Mouse (Mus musculus): ENCODE measurements around the gene Usp15. TPM values are rescaled to one million over a fixed set of nuclear protein-coding genes. Genes with fewer than 3 reads are reported as not detected.

Gene Usp15
- total RNA-seq, 2 experiments from 2014 or later: 116 to 122 TPM

DNA sequence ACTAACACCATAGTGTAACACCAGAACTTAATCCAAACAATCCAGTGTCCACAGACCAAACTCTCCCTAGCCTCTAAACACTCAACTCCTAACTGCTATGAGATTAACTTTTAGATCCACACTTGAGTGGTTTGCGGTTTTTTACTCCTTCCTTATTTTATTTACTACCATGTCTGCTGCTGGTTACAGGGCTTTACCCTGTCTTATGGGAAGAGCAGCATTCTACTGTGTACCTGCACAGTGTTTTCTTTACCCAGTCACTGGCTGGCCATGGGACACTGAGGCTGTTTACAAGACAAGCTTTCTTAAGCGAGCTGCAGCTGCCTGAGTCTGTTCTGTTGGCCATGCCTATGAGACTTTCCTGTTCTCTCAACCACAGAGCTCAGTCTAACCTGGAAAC, 13.1 kb downstream of the Usp15 start:
- no peak for DNase-seq (ENCODE audit: extremely low spot score in 1 of 2, low spot score in 2 of 2)
- intact Hi-C loops (cut with DNase I): no loop called here

DNA sequence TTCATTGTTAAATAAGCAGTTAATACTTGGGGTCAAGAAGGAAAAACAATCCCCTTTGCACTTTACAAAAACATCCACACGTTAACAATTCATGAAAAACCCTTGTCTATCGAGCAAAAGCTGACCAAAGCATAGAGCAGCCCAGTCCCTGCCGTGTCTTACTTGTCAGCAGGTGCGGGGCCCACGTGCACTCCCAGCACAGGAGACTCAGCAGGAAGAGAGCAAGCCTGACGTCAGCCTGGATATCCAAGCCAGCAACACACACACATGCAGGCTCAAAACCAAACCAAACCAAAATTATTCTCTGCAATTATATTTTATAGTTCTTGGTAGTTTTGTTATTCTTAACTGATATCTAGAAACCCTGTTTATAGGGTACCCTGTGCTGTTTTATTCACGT, 13.6 kb downstream of the Usp15 start:
- intact Hi-C loops (cut with DNase I): no loop called here
- DNase-seq (ENCODE audit: extremely low spot score in 1 of 2, low spot score in 2 of 2): peak in 1 of 2 experiments; percentile 43

DNA sequence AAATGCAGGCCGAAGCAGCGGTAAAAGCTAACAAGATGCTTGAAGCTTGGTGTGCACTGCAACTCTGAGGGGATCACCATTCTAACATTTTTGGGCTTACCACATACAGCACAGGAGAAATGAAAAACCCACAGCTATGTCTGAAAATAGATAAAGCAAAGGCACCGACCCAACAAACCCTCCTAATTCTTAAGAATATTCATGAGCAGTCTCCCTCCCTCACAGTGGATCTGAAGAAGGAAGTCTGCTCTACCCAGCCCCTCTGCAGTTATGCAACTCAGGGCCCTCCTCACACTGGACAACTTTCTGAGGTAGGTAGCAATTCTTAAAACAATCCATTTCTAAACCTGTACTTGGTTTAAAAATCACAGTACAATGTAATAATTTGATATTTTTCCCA, 14.4 kb downstream of the Usp15 start:
- DNase-seq (ENCODE audit: extremely low spot score in 1 of 2, low spot score in 2 of 2): no peak
- intact Hi-C loops (cut with DNase I): no loop called here

DNA sequence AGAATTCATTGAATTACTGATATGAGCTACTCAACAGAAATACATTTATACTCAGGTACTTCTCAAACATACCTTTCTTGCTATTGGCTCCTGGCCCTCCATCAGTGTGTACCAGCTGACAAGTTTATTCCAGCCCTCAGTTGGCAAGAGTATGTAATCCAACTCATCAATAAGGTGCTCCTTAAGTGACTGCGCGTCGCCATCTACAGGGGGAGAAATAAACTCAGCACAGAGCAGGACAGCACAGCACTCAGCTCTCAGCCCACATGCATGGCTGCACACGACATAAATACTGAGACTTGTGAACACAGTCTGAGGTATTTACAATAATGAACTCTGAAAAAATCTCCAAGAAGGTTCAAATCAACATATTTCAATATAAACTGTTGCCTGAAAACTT, 21.0 kb downstream of the Usp15 start:
- intact Hi-C loops (cut with DNase I): no loop called here
- DNase-seq (ENCODE audit: extremely low spot score in 1 of 2, low spot score in 2 of 2): no peak

DNA sequence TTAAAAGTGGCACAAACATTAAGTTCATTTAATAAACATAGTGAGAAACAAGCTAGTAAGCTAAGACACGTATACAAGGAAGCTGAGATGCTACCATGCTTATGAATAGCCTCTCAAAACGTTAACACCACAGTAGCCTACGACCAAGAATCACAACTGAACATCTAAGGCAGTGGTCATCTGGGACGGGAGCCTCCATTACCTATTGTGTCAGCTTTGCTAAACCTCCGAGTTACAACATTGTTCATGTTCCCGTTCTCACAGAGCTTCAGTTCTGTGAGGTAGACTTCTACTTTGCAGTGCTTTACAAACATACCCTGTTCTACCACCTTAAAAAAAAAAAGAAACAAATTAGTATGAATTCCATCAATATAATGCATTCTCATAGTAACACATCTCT, 25.9 kb downstream of the Usp15 start:
- DNase-seq (ENCODE audit: extremely low spot score in 1 of 2, low spot score in 2 of 2): no peak
- intact Hi-C loops (cut with DNase I): no loop called here

DNA sequence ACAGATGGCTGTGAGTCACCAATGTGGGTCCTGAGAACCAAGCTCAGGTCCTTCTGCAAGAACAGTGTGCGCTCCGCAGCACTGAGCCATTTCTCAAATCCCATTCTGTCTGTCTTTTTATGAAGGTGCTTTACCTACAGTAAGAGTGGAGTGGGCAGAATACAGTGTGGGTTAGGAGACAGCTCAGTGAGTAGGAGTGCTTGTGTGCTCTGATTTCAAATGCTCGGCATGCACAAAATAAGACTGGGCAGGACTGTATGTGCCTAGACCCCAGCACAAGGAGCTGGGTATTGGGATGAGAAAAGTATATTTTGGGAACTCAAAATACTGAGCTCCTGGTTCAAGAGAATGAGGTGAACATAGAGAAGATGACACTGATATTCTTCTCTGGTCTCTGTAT, 31.3 kb downstream of the Usp15 start:
- intact Hi-C loops (cut with DNase I): loop anchor here (5.0 kb wide), 1 partner anchor 43 kb away; no protein-coding TSS in a partner anchor

DNA sequence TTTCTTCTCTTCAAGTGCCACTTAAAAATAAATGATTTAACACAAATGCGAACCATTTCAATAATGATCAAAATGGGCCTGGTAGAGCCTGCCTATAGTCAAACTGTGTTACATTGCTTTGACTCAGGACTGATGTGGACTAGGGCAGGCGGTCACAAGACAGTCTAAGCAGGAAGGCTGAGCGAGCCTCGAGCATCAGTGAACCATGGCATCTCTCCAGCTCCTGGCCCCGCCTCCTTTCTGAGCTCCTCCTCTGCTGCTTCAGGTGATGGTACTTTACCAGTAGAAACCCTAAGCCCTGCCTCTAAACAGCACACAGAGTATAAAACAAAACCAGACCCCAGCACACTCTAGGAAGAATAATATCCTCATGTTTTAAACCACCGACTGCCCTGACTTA, 36.3 kb downstream of the Usp15 start:
- intact Hi-C loops (cut with DNase I): no loop called here
- DNase-seq (ENCODE audit: extremely low spot score in 1 of 2, low spot score in 2 of 2): no peak

More for the DNA sequence above, 31.3 kb downstream of the Usp15 start:
- DNase-seq (ENCODE audit: extremely low spot score in 1 of 2, low spot score in 2 of 2): no peak

DNA sequence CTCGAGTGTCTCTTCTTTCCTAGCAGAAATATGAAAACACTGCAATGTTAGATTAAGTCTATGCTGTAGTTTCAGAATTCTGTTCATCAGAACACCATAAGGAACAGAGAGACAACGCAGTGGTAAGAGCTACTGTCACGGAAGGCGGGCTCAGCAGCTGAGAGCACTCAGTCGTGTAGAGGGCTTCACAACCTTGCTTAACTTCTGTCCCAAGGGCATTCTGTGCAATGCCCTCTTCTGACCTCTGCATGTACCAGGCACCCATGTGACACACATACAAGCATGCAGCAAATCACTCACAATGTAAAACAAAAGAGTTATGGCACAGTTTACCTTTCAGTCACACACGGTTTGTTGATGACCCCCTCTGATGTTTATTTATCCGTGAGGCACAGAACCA, 37.5 kb downstream of the Usp15 start:
- no peak for DNase-seq (ENCODE audit: extremely low spot score in 1 of 2, low spot score in 2 of 2)
- intact Hi-C loops (cut with DNase I): no loop called here

DNA sequence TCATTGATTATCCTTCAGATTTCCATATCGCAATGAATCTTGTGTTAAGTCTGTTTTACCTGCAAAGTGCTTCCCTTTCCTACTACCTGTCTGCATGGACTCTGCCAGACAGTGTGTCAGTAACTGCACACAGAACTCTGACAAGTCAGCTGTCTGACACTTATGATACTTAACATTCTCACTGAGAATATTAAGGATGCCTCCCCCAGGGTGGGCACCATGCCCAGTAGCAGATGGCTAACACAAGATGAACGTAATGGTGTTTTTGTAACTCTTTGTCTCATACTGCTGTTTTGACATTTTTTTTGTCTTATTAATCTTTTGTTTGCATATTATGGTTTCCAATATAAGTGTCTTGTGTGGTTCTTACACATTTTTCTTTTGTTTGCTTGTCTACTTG, 40.4 kb downstream of the Usp15 start:
- intact Hi-C loops (cut with DNase I): no loop called here

DNA sequence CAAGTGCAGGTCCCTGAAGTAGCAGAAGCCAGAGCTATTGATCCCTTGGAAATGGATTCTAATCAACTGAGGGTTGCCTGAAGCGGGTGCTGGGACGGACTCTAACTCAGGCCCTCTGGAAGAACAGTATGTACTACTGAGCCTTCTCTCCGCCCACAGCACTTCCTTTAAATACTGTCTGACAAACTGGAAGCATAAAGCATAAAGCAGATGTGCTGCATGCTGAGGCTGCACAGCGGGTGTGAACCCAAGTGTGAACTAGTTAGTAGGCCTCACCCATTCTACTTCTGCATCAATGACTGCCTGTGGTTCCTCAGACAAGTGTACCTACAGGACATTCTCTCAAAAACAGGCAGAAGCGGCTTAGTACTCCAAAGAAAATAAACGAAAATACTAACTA, 41.0 kb downstream of the Usp15 start:
- intact Hi-C loops (cut with DNase I): no loop called here
- DNase-seq (ENCODE audit: extremely low spot score in 1 of 2, low spot score in 2 of 2): no peak

More for the DNA sequence above, 40.4 kb downstream of the Usp15 start:
- peak in 1 of 2 experiments; percentile 30 for DNase-seq (ENCODE audit: extremely low spot score in 1 of 2, low spot score in 2 of 2)

DNA sequence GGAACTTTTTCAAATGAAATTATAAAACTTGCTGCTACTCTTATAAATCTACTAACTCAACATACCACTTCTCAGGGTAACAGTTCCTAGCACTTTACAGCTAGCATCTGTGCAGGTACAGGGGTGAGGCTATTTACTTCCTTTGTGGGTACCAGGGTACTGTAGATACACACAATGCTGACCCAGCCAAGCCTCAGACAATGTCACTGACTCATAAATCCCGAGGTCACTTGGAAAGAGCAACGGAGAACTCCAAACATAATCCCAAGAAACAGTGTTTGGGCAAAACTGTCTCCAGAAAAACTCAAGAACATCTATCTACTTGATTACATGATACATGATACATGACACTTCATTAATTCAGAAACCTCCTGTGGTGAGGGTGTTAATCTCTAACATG, 43.5 kb downstream of the Usp15 start:
- DNase-seq (ENCODE audit: extremely low spot score in 1 of 2, low spot score in 2 of 2): no peak
- intact Hi-C loops (cut with DNase I): no loop called here

DNA sequence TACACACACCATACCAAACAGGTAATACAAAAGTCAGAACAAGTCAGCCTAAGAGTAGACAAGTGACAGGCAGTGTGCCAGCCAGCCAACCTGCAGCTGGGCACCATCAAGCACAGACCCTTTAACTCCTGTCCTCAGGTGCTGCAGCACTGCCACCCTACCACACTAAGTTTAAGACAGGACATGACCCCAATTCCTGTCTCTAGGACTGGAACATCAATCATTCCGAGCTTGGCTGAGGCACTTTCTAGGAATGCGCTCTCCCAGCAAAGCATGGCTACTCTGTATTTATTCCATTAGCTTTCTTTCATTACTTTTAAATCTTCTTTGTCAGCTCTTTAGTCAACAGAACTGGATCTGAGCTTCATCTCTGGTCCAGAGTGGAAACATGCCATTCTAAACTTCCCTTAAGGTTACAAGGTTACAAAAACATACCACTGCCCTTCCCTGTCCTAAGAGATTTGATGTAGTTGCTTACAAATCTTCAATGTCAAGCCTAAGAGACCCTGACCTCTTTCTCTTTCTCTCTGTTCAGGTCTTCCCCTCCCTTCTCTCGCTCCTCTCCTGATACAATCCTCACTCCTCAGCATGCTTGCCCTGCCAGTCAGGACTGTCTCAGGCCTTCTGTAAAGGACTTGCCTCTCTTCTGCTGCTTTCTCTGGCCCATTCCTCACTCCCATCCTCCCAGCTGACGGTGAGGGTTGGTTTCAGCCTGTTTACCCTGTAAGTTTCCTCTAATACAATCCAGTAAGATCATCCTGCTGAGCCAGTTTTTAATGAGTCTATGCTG, 48.6 kb downstream of the Usp15 start:
- DNase-seq (ENCODE audit: extremely low spot score in 1 of 2, low spot score in 2 of 2): no peak
- intact Hi-C loops (cut with DNase I): no loop called here

DNA sequence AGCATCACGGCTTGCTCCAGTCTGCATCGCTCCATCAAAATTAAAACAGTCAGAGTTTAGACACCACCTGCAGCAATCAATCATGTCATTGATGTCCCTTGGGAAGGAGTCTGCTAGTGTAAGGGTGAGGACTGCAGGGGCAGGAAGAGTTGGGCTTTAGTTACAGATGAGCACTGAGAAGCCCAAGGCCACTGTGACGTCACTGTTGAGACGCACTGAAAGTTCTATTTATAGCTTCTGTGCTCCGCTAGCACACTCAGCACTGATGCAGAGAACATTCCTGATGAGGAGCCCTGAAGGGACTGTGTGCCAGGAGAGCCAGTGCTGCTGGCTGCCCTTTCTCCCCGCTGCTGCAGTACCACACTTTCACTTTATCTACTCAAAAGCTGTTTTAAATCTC, 49.6 kb downstream of the Usp15 start:
- intact Hi-C loops (cut with DNase I): no loop called here
- no peak for DNase-seq (ENCODE audit: extremely low spot score in 1 of 2, low spot score in 2 of 2)

DNA sequence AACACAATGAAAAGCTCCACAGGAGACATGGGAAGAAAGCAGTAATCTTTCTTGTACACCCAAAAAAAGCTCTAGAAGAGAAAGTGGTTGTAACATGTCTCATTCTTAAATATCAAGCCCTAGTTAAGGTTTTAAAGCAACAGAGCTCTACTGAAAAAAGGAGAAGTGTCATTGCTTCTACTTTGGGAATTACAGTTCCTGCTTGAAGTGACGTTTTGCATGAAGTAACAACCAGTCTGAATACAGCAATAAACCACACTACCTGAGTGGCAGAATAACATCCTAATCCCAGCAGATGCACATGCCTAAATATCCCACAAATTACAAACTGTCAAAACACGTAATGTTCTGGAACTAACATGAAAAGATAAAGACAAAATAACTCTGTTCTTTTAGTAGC, 50.4 kb downstream of the Usp15 start:
- intact Hi-C loops (cut with DNase I): no loop called here
- DNase-seq (ENCODE audit: extremely low spot score in 1 of 2, low spot score in 2 of 2): no peak

DNA sequence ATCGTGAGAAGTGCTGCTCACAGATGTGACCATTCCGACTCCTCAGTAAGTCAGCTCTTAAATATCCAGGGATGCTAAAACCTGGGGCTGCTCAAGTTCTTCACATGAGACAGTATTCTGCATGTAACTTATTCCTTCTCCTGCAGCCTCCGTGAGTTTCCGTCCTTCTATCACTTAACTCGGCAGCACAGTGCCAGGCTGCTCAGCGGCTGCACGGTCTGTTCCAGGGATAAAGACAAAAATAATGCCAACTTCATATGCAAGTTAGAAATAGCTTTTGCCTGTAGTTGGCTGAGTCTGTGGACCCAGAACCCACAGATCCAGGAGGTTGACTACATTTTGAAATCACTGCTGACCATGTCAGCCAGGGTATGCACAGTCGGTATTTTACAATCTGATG, 52.5 kb downstream of the Usp15 start:
- intact Hi-C loops (cut with DNase I): no loop called here
- peak in 1 of 2 experiments; percentile 16 for DNase-seq (ENCODE audit: extremely low spot score in 1 of 2, low spot score in 2 of 2)

DNA sequence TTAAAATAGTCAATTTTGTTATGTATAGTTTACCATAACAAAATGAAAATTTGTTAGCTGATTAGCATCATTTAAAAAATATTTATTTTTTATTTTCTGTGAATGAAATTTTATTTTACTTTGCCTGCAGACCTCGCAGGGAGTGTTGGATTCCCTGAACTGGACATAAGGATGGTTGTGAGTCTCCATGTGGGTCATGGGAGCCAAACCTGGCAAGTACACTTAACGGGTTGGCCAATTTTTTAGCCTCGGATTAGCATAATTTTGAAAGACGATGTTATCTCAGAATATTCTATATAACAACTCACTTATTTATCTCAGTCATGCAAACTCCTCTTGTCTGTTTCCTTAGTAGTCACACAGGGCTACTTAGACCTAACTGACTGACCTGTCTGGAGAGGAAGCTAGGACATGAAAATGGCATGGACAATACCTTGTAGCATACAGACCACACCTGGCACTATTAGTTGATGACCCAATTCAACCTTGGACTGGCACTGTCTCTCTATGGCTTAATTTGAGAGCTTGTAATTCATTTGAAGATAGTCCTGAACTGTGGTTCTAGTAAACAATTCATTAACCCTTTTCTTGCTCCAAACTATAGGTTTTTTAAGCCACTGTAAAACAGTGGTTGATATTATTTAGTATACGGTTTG, 54.3 kb downstream of the Usp15 start:
- intact Hi-C loops (cut with DNase I): no loop called here

DNA sequence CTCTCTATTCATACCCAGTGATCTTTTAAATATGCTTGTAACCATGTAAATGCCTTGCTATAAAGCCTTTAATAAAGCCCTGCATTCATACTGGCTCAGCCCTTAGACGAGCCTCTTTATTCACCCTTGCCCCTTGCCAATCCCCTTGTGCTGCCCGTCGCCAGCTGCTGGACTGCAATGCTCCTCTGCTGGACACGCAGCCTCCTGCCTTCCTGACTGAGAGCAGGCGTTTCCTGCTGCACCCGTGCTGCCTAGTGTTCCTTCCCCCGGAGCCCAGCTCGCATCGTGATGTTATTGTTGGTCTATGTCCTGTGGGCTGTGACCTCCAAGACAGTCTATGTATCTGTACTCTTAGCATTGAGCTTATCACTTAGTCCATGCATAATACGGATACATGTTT, 61.0 kb downstream of the Usp15 start:
- intact Hi-C loops (cut with DNase I): no loop called here
- DNase-seq (ENCODE audit: extremely low spot score in 1 of 2, low spot score in 2 of 2): peak in 1 of 2 experiments; percentile 35

More for the DNA sequence above, 54.3 kb downstream of the Usp15 start:
- no peak for DNase-seq (ENCODE audit: extremely low spot score in 1 of 2, low spot score in 2 of 2)

DNA sequence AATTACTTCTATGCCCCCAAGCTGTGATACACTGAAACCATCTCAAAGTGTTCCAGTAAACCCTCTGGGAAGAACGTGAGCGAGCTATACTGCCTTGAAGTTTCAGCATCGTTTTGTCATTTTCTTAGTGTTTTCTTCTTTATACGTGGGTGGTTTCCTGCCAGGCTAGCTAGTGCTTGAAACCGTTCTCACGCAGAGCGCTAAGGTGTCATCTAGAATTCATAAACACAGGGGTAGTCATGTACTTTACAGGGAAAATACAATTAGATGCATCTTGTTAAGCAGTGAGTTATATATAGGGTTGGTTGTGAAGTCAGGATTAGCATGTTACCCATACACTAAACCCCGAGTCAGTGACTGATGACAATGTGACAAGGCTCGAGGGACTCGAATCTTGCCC, 65.3 kb downstream of the Usp15 start:
- no peak for DNase-seq (ENCODE audit: extremely low spot score in 1 of 2, low spot score in 2 of 2)
- intact Hi-C loops (cut with DNase I): no loop called here

DNA sequence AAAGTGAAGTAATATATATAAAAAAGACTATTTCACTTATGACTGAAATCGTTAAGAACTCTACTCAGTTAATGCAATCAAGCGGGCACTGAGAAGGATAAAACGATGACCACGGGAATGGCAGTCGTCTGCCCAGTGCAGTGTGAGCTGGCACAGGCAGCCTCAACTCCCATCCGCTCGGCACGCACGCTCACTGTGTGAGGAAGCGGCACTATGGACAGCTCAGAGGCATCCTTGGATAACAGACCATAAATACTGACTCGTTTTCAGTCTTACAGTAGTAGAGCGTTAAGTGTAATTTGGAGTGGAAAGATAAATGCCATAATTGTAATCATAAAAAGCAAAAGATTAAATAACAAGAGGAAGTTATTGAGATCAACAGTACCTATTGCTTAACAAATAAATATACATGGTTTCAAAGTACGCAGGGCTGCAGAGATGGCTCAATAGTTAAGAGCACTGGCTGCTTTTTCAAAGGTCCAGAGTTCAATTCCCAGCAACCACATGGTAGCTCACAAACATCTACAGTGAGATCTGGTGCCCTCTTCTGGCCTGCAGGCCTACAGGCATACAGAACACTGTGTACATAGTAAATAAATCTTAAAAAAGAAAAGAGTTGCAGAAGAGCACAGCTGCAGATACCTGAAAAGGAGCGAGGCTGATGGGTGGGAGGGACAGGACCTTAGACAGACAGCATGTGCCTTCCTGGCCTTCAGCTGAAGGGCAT, 76.0 kb downstream of the Usp15 start:
- intact Hi-C loops (cut with DNase I): loop anchor here (5.0 kb wide), 1 partner anchor 46 kb away; no protein-coding TSS in a partner anchor
- no peak for DNase-seq (ENCODE audit: extremely low spot score in 1 of 2, low spot score in 2 of 2)

DNA sequence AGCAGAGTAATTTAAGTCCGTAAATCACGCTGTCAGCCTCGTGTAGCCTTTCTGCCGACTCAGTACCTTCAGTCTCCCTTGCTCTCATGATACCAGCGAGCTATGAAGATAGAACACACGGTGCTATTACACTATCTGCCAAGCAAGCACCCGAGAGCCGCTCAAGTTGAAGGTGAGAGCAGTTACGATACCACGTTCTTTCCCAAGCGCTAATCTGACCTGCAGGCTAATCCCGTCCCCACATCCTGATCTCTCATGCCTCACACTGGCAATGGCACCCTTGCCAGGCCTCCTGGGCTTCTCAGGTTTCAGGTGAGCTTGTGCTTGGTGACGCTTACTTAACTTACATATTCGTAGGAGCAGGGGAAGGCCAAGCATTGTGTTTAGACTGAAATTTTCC, 79.9 kb downstream of the Usp15 start:
- no peak for DNase-seq (ENCODE audit: extremely low spot score in 1 of 2, low spot score in 2 of 2)
- intact Hi-C loops (cut with DNase I): no loop called here

All from left cerebral cortex, postnatal 10 days (tissue).